Mouse (Mus musculus): ENCODE measurements around the gene Git1.

GRCm38 (mm10) chr11:77530862-77531261 lies 37.5 kb downstream of the Git1 start:
- no peak for TF ChIP-seq CTCF (IDR thresholded peaks at IDR 0.05; ENCODE audit: borderline replicate concordance, insufficient read depth, low read depth, low read length)
- TF ChIP-seq POLR2A (IDR thresholded peaks at IDR 0.05; ENCODE audit: borderline replicate concordance, insufficient read depth, low read length) = no peak

Measured in cerebellum, adult 2 months (tissue).